Mouse (Mus musculus) lung, postnatal 14 days (tissue): ENCODE measurements at regions not wholly inside any gene's neighbourhood (a gene's known extent, or its start where the extent isn't known, plus 50 kb on each side); places are given as distances from the start of the nearest gene placed in this dataset.

Source experiments
- DNase-seq: peaks from one replicate; pipeline ENCODE4 v3.0.0; 2021

- no peak for DNase-seq
Observed at GRCm38 (mm10) chr11:39733434-39734076, 961.4 kb downstream of the Mat2b start.

DNA sequence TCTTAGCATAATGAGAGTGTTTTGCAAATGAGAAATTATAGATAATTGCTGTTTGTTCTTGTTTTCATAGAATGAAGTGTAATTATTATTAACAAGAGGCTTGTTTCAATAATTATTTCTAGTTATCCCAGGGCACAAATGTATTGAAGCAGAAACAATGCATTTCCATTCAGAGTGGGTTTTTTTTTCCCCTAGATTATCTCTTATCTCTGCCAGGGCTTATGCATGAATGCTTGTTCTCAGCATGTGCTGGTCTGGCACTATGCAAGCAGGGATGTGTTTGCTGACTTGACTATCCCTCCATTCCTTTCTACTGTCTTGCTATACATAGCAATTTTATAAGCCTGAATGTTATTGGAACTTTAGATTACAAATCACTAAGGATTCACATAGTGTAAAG lies 971.4 kb downstream of the Mat2b start:
- no peak for DNase-seq

DNA sequence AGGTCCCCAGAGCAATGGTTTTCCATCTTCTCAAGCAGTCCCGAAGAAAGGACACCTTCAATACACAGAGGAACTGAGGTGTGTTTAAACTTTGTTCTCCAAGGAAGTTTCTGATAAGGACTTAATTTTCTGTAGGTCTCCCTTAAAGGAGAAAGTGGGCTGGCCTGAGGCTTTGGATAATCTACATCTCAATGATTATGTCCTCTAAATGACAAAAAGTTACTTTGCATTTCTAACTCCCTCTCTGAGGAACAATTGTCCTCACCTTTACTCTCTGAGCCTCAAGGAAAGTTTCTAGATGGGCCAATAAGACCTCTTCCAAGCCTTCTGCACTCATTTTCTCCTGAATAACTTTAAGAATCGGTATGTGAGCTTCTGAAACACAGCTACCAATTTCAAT lies 1016.5 kb downstream of the Mat2b start:
- no peak for DNase-seq

DNA sequence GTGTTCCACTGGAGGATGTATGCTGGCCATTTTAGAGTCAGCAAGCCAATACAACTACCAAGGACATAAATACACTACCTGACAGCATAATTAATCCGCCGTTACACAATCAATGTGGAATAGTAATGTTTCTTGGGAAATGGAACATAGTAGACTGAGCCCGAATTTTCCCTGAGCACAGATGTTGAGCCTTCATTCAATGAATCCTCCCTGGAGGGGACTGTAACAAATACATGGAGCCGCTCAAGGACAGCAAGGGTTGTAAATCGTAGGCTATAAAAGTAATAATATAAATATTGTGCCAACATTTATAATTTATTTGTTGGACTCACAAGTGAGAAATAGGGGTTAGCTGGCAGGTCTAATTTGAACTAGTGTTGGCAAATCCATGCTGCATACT lies 1041.4 kb downstream of the Mat2b start:
- DNase-seq: no peak

GRCm38 (mm10) chr11:39619356-39619755 lies 1075.6 kb downstream of the Mat2b start:
- no peak for DNase-seq

GRCm38 (mm10) chr11:39615843-39616242 lies 1079.2 kb downstream of the Mat2b start:
- DNase-seq: no peak

GRCm38 (mm10) chr11:39596479-39596878 lies 1098.5 kb downstream of the Mat2b start:
- DNase-seq: no peak

DNA sequence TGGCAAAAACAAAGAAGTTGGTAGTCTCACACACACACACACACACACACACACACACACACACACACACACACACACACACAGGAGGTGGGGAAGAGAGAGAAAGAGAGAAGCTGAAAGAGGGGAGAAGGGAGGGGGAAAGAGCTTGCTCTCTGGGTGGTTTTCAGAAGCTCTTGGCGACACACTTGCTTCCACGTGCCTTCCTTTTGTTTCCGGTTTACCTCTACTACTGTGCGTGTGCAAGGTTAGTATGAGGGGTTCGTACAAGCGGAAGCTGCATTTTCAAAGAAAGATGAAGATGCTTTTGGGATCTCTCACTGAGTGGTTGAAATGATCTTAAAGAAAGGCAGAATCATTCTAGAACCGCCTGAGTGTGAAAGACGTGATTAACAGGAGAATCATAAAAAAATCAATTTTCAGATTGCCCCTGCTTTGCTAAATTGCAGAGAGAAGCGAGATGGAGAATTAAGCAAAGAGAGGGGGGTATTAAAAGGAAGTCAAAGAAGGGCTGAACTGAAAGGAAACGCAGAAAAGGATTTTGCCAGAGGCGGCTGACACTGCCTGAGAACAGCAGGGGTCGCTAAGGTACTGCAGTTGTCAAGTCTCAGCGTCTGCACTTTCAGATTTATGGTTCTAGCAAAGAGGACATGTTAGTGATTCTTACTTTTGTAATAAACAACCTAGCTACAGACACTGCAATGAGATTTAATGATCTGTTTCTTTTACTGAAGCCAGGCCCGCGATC lies 1106.2 kb downstream of the Mat2b start:
- DNase-seq: peak; percentile 39

- DNase-seq: no peak
Observed at GRCm38 (mm10) chr11:39558287-39558686, 1136.7 kb downstream of the Mat2b start.

- no peak for DNase-seq
Observed at GRCm38 (mm10) chr11:39550066-39550465, 1144.9 kb downstream of the Mat2b start.

DNA sequence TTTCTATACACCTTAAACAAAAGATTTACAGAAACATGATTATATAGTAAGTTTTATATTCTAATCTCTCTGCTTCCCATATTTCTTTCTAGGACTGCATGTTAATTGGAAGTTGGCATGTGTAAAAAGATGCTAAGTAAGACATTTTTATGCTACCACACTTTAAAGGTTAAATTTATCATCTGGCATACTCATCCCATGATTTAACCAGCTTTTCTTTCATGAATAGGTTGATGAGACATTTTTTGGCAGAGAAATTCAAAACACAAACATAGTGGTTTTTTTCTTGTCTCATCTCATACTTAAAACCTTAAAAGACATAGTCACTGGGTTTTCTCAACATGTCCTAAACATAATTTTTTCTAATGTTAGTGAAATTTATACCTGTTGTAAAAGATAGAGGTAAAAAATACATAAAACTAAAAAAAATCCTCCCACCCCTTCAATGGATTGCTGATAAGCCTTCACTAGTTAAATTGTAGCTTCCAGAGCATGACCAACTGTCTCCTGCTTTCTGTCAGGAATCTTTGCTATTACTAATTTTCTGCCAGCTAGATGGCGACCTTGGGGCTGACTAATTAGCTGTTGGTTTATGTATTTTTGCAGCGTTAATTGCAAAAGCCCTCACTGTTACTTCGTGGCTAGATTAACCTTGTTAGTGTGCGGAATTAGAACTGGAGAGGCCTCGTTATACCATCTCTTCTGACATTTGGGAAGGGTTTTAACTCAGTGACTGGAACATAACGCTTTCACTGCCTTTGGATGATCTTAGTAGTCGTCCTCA lies 1169.9 kb downstream of the Mat2b start:
- DNase-seq: no peak

GRCm38 (mm10) chr11:39495253-39495652 lies 1199.8 kb downstream of the Mat2b start:
- DNase-seq: no peak

DNA sequence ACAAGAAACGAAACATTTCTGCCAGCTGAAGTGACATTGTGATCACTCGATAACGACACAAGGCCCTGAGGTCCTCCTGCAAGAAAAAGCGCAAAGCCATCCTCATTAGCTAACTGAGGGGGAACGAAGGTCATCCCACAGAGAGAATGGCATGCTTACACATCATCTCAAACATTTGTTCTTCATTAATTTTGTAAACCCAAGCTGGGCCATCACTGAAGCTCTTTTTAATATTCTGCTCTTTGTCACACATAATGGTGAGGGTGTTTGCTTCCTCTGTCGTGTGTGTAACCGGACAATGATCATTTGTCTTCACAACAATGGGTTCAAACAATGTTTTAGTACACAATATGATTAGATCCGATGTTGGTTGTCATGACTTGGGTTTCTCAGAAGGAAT lies 1217.9 kb downstream of the Mat2b start:
- DNase-seq: no peak

DNA sequence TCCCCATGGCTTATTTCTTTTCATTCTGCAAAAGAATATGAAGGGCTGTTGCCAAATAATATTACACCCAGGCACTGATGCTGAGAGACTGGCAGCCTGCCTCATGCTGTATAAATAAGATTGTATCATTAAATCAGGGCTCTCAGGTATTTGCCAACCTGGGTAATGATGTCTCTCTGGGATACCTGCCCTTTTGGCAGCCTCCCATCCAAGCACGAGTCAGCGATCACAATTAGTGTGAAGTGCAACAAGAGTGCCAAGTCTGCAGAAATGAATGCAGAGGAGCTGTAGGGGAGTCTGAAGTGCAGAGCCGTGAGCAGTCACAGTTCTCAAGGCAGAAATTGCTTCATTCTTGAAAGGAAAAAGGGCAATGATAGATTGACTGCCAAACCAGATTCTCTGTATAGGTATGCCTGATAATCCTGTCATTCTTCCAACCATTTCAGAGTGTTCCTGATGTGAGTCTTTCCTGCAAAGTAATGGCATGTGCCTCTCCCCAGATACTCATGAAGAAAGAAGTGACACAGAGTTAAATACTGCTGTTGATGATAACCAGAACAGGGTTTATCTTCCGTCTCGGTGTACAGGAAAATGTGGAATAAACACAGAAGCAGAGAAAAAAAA lies 1241.6 kb downstream of the Mat2b start:
- no peak for DNase-seq

DNA sequence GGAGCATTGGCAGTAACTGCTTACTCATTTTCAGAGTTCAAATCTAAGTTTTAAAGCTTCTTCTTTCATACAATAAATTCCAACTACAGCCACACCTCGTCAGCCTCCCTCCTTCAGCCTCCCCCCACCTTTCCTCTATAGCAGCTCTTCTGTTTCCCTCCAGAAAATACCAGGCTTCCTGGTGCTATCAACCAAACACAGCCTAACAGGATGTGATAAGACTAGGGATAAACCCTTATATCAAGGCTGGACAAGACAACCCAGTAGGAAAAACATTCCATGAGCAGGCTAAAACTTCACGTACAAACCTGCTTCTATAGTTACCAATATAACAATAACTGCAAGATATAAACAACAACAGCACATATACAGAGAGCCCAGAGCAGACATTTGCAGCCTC lies 1248.6 kb downstream of the Mat2b start:
- DNase-seq: no peak

- no peak for DNase-seq
Observed at GRCm38 (mm10) chr11:39411691-39412090, 1283.3 kb downstream of the Mat2b start.

GRCm38 (mm10) chr11:39411182-39411581 lies 1283.8 kb downstream of the Mat2b start:
- no peak for DNase-seq

DNA sequence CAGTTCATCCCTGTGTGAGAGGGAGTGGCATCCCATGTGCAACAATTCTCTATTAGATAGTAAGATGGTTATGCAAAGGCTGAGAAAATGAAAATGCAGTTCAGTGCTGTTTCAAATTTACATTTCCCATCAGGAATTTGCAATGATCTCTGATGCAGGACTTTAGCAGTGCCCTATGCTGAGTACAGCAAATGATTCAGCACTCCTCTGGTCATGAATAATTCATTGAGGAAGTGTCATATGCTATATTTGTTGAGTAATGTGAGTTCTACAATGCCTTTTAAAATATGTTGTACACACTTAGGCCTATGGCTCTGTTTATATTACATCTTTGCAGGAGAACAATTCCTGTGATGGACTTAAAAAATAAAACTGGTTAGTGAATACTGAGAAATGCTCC lies 1330.2 kb downstream of the Mat2b start:
- no peak for DNase-seq

GRCm38 (mm10) chr11:39350616-39351015 lies 1344.4 kb downstream of the Mat2b start:
- DNase-seq: no peak
